Mouse (Mus musculus) brain, embryonic 14.5 days (tissue): ENCODE data around the gene Rnf216.

ENCODE experiments used
- CTCF ChIP-seq: fragments of 200-500 bp; IDR thresholded peaks from 2 replicates; pipeline ENCODE4 v1.5.1; 2012; ENCODE audit warnings: inconsistent platforms, mild to moderate bottlenecking, moderate library complexity, borderline replicate concordance; ENCODE audit not compliant: insufficient read depth, insufficient read length; ENCODE audit errors: extremely low read depth
- POLR2A ChIP-seq: fragments of 200-500 bp; IDR thresholded peaks from 2 replicates; pipeline ENCODE4 v1.6.1; 2012; ENCODE audit warnings: mild to moderate bottlenecking, inconsistent platforms, borderline replicate concordance; ENCODE audit not compliant: poor library complexity, insufficient read depth, insufficient read length, severe bottlenecking; ENCODE audit errors: extremely low read depth

DNA sequence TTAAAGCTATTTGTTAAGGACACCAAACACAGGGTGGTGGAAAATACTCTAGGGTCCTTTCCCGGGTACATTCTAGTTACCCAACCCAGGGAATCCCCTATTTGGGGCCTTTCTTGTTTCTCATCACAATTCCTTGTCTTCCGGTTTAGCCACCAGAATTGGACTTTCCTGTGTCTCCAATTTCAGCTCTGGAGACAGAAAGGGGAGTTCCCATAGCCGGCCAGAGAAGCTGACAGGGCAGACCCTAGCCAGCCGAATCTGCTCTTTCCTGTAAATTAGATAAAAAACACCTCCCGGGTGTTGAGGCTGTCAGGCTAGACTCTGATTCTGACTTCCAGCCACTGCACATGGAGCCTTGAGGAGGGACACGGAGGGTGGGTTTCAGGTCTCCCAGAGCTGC is 163.2 kb downstream of the Rnf216 start:
- no peak for TF ChIP-seq POLR2A
- no peak for TF ChIP-seq CTCF
